Mouse (Mus musculus) forebrain, postnatal 0 days (tissue): Measurements from ENCODE around the gene Comt. TPM values are rescaled to one million over a fixed set of nuclear protein-coding genes. Genes with fewer than 3 reads are reported as not detected.

Source experiments
- ATAC-seq: fragments of 200-750 bp; cut with Nextera tagmentation; 2 replicates; pipeline ENCODE4 v1.8.0; 2017; ENCODE audit warnings: mild to moderate bottlenecking, moderate library complexity
- DNase-seq: peaks from one replicate; pipeline ENCODE4 v3.0.0-alpha.2; 2015
- H3K27ac ChIP-seq: fragments of 300-500 bp; sonication (generic); 2 replicates; pipeline ENCODE4 v1.5.1; 2014; ENCODE audit warnings: low read depth, mild to moderate bottlenecking, antibody characterized with exemption, low read length, moderate library complexity, mixed read lengths
- H3K27me3 ChIP-seq: fragments of 300-500 bp; sonication (generic); 2 replicates; pipeline ENCODE4 v1.6.1; 2014; ENCODE audit warnings: mild to moderate bottlenecking, low read length, mixed read lengths; ENCODE audit not compliant: insufficient read depth
- H3K36me3 ChIP-seq: fragments of 300-500 bp; sonication (generic); 2 replicates; pipeline ENCODE4 v1.6.1; 2014; ENCODE audit warnings: mild to moderate bottlenecking, moderate library complexity; ENCODE audit not compliant: insufficient read depth
- H3K4me1 ChIP-seq: fragments of 300-500 bp; sonication (generic); 2 replicates; pipeline ENCODE4 v1.6.1; 2014; ENCODE audit warnings: antibody characterized with exemption; ENCODE audit not compliant: insufficient read depth
- H3K4me2 ChIP-seq: fragments of 300-500 bp; sonication (generic); 2 replicates; pipeline ENCODE4 v1.6.1; 2014; ENCODE audit warnings: low read depth, mild to moderate bottlenecking, moderate library complexity
- H3K4me3 ChIP-seq: fragments of 300-500 bp; sonication (generic); 2 replicates; pipeline ENCODE4 v1.5.1; 2014; ENCODE audit warnings: low read depth, low read length, mixed read lengths
- H3K9ac ChIP-seq: fragments of 300-500 bp; sonication (generic); 2 replicates; pipeline ENCODE4 v1.6.1; 2014; ENCODE audit warnings: mild to moderate bottlenecking
- H3K9me3 ChIP-seq: fragments of 300-500 bp; sonication (generic); 2 replicates; pipeline ENCODE4 v1.6.1; 2016; ENCODE audit warnings: low read length
- CTCF ChIP-seq: sonication (generic); IDR thresholded peaks from 2 replicates; pipeline ENCODE4 v1.5.1; 2016; ENCODE audit warnings: antibody characterized with exemption, control low read depth, low read depth
- WGBS: fragments of 180-500 bp; shearing (Covaris S2); extraction: QIAGEN DNeasy Blood & Tissue Kit; methylation state at CpG from one replicate; pipeline ENCODE4 v1.1.7; 2014; 5-methylcytosine and 5-hydroxymethylcytosine counted together
- microRNA-seq, 2 experiments: library from miRNA; unstranded; fragments of <30 nt; microRNA quantifications; one replicate each; pipeline ENCODE4; 2016
- polyA plus RNA-seq: library from polyadenylated mRNA; unstranded; fragments of >200 nt; fragmentation: Nextera tagmentation; extraction: Ambion mirVana; gene quantifications from 2 replicates; pipeline ENCODE4 v1.2.1, GENCODE M21; 2015
- total RNA-seq: library from RNA; depleted of rRNA; stranded (reverse); fragments of >200 nt; gene quantifications from 2 replicates; pipeline ENCODE4 v1.2.3, GENCODE M21; 2014; rRNA removed

Comt gene
- total and polyA plus RNA-seq, 2 experiments from 2014 or later = 68.4 to 105 TPM

DNA sequence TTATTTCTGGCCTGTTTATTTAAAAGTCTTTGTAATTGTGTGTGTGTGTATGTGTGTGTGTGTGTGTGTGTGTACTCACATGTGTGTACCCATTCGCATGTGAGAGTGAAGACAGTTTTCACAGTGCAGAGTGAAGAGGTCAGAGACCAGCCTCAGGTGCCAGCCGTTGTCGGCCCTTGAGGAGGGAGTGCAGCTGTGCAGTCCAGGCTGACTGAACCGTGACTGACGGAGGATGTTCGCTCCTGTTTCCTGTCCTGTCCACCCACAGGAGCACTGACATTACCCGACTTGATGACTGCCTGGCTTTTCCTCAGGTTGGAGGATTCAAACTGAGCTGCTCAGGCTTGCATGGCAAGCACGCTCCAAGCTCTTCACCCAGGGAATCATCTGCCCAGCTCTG lies 63.7 kb downstream of the Comt start:
- no peak for TF ChIP-seq CTCF
- Histone ChIP-seq H3K27ac (no peak overlapping the region), H3K36me3 (0 out of 2 replicates have a peak, but pooled peaks cover 9% of the 10 kb centered on the region), H3K27me3 (no peaks in the 10 kb centered on the region), H3K4me2 (no peak overlapping the region), H3K4me3 (no peak overlapping the region), H3K9ac (no peak overlapping the region), H3K4me1 (no peaks in the 10 kb centered on the region), H3K9me3 (no peaks in the 10 kb centered on the region)
- DNase-seq = no peak
- ATAC-seq = no peak
- WGBS = 88% methylated on average over 8 of the region's 8 CpGs

DNA sequence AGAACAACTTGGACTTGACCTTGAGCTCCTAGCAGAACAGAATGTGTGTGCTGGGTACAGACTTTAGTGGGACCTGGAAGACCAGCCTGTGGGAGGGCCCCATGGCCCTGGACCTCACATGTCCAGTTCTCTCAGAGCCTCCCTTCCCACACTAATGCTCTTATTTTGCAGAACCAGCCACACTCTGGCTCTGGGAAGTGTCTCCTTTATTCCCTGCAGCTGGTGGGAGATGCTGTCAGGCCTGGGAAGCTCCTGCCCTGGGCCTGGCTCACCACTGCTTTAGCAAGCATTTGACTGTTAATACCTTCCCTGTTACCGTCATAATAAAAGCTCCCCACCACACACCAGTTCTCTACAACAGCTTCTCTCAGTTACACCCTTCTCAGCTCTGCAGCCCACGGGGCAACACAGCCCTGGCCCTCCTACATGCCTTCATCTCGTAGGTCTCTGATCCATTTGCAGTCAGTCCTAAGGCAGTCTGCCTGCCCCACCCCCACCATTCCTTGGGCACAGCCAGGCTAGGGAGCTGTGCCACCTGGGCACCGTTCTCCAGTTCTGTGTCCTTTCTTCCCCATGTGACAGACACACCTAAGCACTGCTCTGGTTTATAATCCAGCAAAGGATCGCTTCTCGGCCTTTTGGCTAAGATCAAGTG lies 66.4 kb downstream of the Comt start:
- Histone ChIP-seq H3K4me1 (no peaks in the 10 kb centered on the region), H3K9ac (no peak overlapping the region), H3K4me2 (no peak overlapping the region), H3K36me3 (0 out of 2 replicates have a peak, but pooled peaks cover 9% of the 10 kb centered on the region), H3K27me3 (no peaks in the 10 kb centered on the region), H3K4me3 (no peak overlapping the region), H3K27ac (no peak overlapping the region), H3K9me3 (no peaks in the 10 kb centered on the region)
- TF ChIP-seq CTCF = no peak
- no peak for DNase-seq
- WGBS = 70% methylated on average over 6 of the region's 6 CpGs
- ATAC-seq = no peak

- Histone ChIP-seq H3K36me3 (no peaks in the 10 kb centered on the region), H3K4me3 (no peak overlapping the region), H3K4me1 (no peaks in the 10 kb centered on the region), H3K27me3 (no peaks in the 10 kb centered on the region), H3K4me2 (no peak overlapping the region), H3K27ac (no peak overlapping the region), H3K9ac (no peak overlapping the region), H3K9me3 (no peaks in the 10 kb centered on the region)
- ATAC-seq = no peak
- DNase-seq = no peak
- WGBS = 89% methylated on average over 6 of the region's 6 CpGs
- no peak for TF ChIP-seq CTCF
Observed at GRCm38 (mm10) chr16:18357977-18358376, 68.7 kb downstream of the Comt start.

- no peak overlapping the region for H3K4me2 ChIP-seq
- H3K27ac ChIP-seq = no peak overlapping the region
- TF ChIP-seq CTCF = no peak
- no peak overlapping the region for H3K9ac ChIP-seq
- no peaks in the 10 kb centered on the region for H3K4me1 ChIP-seq
- DNase-seq (no peak), ATAC-seq (no peak)
- H3K36me3 ChIP-seq = no peaks in the 10 kb centered on the region
- WGBS = 83% methylated on average over 1 of the region's 1 CpGs
- H3K9me3 ChIP-seq = no peaks in the 10 kb centered on the region
- no peaks in the 10 kb centered on the region for H3K27me3 ChIP-seq
- no peak overlapping the region for H3K4me3 ChIP-seq
Observed at GRCm38 (mm10) chr16:18356961-18357360, 69.7 kb downstream of the Comt start.

Small RNAs within 50 kb of the gene (microRNA-seq; reads per million reads assigned to microRNA genes)
- gene Gm26219 = 0 reads per million in 2 experiments

Other genes starting within 250 kb of the Comt start
- gene Ccdc188, start 209.0 kb downstream of the Comt start, total RNA-seq = not detected in 2 replicates
- 0.11 TPM in 1 of 2 replicates, not detected in the other for gene Ccdc188, start 209.0 kb downstream of the Comt start, polyA plus RNA-seq
- 27.5 and 35.5 TPM in 2 replicates for gene Zdhhc8, start 191.7 kb downstream of the Comt start, total RNA-seq
- gene Zdhhc8, start 191.7 kb downstream of the Comt start, polyA plus RNA-seq = 16.4 and 17.9 TPM in 2 replicates
- gene Trmt2a, start 178.2 kb downstream of the Comt start, total RNA-seq = 74.9 and 82.4 TPM in 2 replicates
- gene Trmt2a, start 178.2 kb downstream of the Comt start, polyA plus RNA-seq = 66.7 and 67.2 TPM in 2 replicates
- 171 and 209 TPM in 2 replicates for gene Ranbp1, start 178.1 kb downstream of the Comt start, total RNA-seq
- 428 and 477 TPM in 2 replicates for gene Ranbp1, start 178.1 kb downstream of the Comt start, polyA plus RNA-seq
- not detected in 2 replicates for gene Gm49776, start 168.5 kb downstream of the Comt start, total RNA-seq
- gene Gm49776, start 168.5 kb downstream of the Comt start, polyA plus RNA-seq = 1.3 and 3.1 TPM in 2 replicates
- 38.5 and 47.6 TPM in 2 replicates for gene Dgcr8, start 137.6 kb downstream of the Comt start, total RNA-seq
- 18.5 and 24.5 TPM in 2 replicates for gene Dgcr8, start 137.6 kb downstream of the Comt start, polyA plus RNA-seq
- 25.5 and 43.0 TPM in 2 replicates for gene Tango2, start 78.7 kb downstream of the Comt start, total RNA-seq
- 69.9 and 75.9 TPM in 2 replicates for gene Tango2, start 78.7 kb downstream of the Comt start, polyA plus RNA-seq
- 103 and 120 TPM in 2 replicates for gene Arvcf, start 78.7 kb downstream of the Comt start, total RNA-seq
- gene Arvcf, start 78.7 kb downstream of the Comt start, polyA plus RNA-seq = 31.2 and 42.8 TPM in 2 replicates
- 9.7 and 11.5 TPM in 2 replicates for gene Txnrd2, start 468 bp downstream of the Comt start, total RNA-seq
- gene Txnrd2, start 468 bp downstream of the Comt start, polyA plus RNA-seq = 28.0 and 34.4 TPM in 2 replicates
- 12.3 and 13.0 TPM in 2 replicates for gene Gnb1l, start 71.9 kb upstream of the Comt start, total RNA-seq
- 16.9 and 20.7 TPM in 2 replicates for gene Gnb1l, start 71.9 kb upstream of the Comt start, polyA plus RNA-seq
- 3.8 and 7.7 TPM in 2 replicates for gene Rtl10, start 72.0 kb upstream of the Comt start, total RNA-seq
- 2.5 and 2.9 TPM in 2 replicates for gene Rtl10, start 72.0 kb upstream of the Comt start, polyA plus RNA-seq
- 0.71 and 1.2 TPM in 2 replicates for gene Tbx1, start 163.8 kb upstream of the Comt start, total RNA-seq
- gene Tbx1, start 163.8 kb upstream of the Comt start, polyA plus RNA-seq = 0.70 and 0.90 TPM in 2 replicates
- gene Gp1bb, start 195.6 kb upstream of the Comt start, total RNA-seq = 34.1 and 34.2 TPM in 2 replicates
- gene Gp1bb, start 195.6 kb upstream of the Comt start, polyA plus RNA-seq = 9.4 and 11.4 TPM in 2 replicates
- gene Gm49601, start 199.6 kb upstream of the Comt start, total RNA-seq = 32.7 and 33.4 TPM in 2 replicates
- 3.6 and 4.9 TPM in 2 replicates for gene Gm49601, start 199.6 kb upstream of the Comt start, polyA plus RNA-seq
- 372 and 373 TPM in 2 replicates for gene Sept5, start 203.1 kb upstream of the Comt start, total RNA-seq
- gene Sept5, start 203.1 kb upstream of the Comt start, polyA plus RNA-seq = 265 and 267 TPM in 2 replicates